Mouse (Mus musculus) hindbrain, embryonic 14.5 days (tissue): ENCODE results near the gene Cdkn1b. TPM values are rescaled to one million over a fixed set of nuclear protein-coding genes. Genes with fewer than 3 reads are reported as not detected.

Experiments
- ATAC-seq: fragments of 200-750 bp; cut with Nextera tagmentation; 2 replicates; pipeline ENCODE4 v1.8.0; 2017; ENCODE audit warnings: moderate number of reproducible peaks, mild to moderate bottlenecking, moderate TSS enrichment, moderate library complexity; ENCODE audit not compliant: low FRiP score
- DNase-seq: peaks from one replicate; pipeline ENCODE4 v3.0.0-alpha.2; 2015; ENCODE audit warnings: low spot score
- H3K27ac ChIP-seq: fragments of 300-500 bp; sonication (generic); 2 replicates; pipeline ENCODE4 v1.5.1; 2014; ENCODE audit warnings: mild to moderate bottlenecking, moderate library complexity
- H3K27me3 ChIP-seq: fragments of 300-500 bp; sonication (generic); 2 replicates; pipeline ENCODE4 v1.6.1; 2014; ENCODE audit warnings: mild to moderate bottlenecking, low read length, mixed read lengths; ENCODE audit not compliant: control insufficient read depth, insufficient read depth
- H3K36me3 ChIP-seq: fragments of 300-500 bp; sonication (generic); replicated peaks from 2 replicates; pipeline ENCODE4 v1.6.1; 2014; ENCODE audit not compliant: control insufficient read depth, insufficient read depth
- H3K4me1 ChIP-seq: fragments of 300-500 bp; sonication (generic); replicated peaks from 2 replicates; pipeline ENCODE4 v1.6.1; 2014; ENCODE audit warnings: antibody characterized with exemption, low read length, mixed read lengths; ENCODE audit not compliant: control insufficient read depth, insufficient read depth
- H3K4me2 ChIP-seq: fragments of 300-500 bp; sonication (generic); replicated peaks from 2 replicates; pipeline ENCODE4 v1.6.1; 2014; ENCODE audit warnings: mild to moderate bottlenecking, moderate library complexity
- H3K4me3 ChIP-seq: fragments of 300-500 bp; sonication (generic); replicated peaks from 2 replicates; pipeline ENCODE4 v1.5.1; 2014; ENCODE audit warnings: mild to moderate bottlenecking, low read length
- H3K9ac ChIP-seq: fragments of 300-500 bp; sonication (generic); 2 replicates; pipeline ENCODE4 v1.6.1; 2014
- H3K9me3 ChIP-seq: fragments of 300-500 bp; sonication (generic); 2 replicates; pipeline ENCODE4 v1.6.1; 2016; ENCODE audit warnings: low read length; ENCODE audit not compliant: control insufficient read depth
- WGBS: fragments of 180-500 bp; shearing (Covaris S2); extraction: QIAGEN DNeasy Blood & Tissue Kit; methylation state at CpG from one replicate; pipeline ENCODE4 v1.1.7; 2014; 5-methylcytosine and 5-hydroxymethylcytosine counted together
- polyA plus RNA-seq: library from polyadenylated mRNA; unstranded; fragments of >200 nt; fragmentation: Nextera tagmentation; extraction: Ambion mirVana; gene quantifications from 2 replicates; pipeline ENCODE4 v1.2.1, GENCODE M21; 2014

Cdkn1b gene
- polyA plus RNA-seq, 1 experiment from 2014 or later: 19.0 TPM

- Histone ChIP-seq H3K27me3 (no peaks in the 10 kb centered on the region), H3K4me2 (no peak overlapping the region), H3K9me3 (no peaks in the 10 kb centered on the region), H3K27ac (no peak overlapping the region), H3K9ac (no peak overlapping the region), H3K4me1 (0 out of 2 replicates have a peak, but pooled peaks cover 3% of the 10 kb centered on the region), H3K4me3 (no peak overlapping the region), H3K36me3 (no peaks in the 10 kb centered on the region)
- no peak for DNase-seq
- 77% methylated on average over 12 of the region's 12 CpGs for WGBS
- no peak for ATAC-seq
These were observed 12.4 kb downstream of the Cdkn1b start for GRCm38 (mm10) chr6:134932486-134933206.

GRCm38 (mm10) chr6:134933207-134933558, 13.0 kb downstream of the Cdkn1b start:
- DNase-seq (no peak), ATAC-seq (no peak)
- no peaks in the 10 kb centered on the region for H3K27me3 ChIP-seq
- no peaks in the 10 kb centered on the region for H3K36me3 ChIP-seq
- no peaks in the 10 kb centered on the region for H3K9me3 ChIP-seq
- no peak overlapping the region for H3K4me3 ChIP-seq
- 78% methylated on average over 2 of the region's 2 CpGs for WGBS
- H3K4me1 ChIP-seq: no peaks in the 10 kb centered on the region
- no peak overlapping the region for H3K4me2 ChIP-seq
- H3K27ac ChIP-seq: no peak overlapping the region
- no peak overlapping the region for H3K9ac ChIP-seq

GRCm38 (mm10) chr6:134934305-134934704, 14.1 kb downstream of the Cdkn1b start:
- H3K27me3 ChIP-seq: no peaks in the 10 kb centered on the region
- H3K9ac ChIP-seq: no peak overlapping the region
- no peaks in the 10 kb centered on the region for H3K9me3 ChIP-seq
- H3K4me3 ChIP-seq: no peak overlapping the region
- H3K36me3 ChIP-seq: no peaks in the 10 kb centered on the region
- ATAC-seq: no peak
- H3K4me2 ChIP-seq: no peak overlapping the region
- WGBS: 95% methylated on average over 5 of the region's 5 CpGs
- no peaks in the 10 kb centered on the region for H3K4me1 ChIP-seq
- H3K27ac ChIP-seq: no peak overlapping the region
- no peak for DNase-seq

- H3K9ac ChIP-seq: no peak overlapping the region
- no peak overlapping the region for H3K4me2 ChIP-seq
- no peak overlapping the region for H3K27ac ChIP-seq
- ATAC-seq (no peak), DNase-seq (no peak)
- no peaks in the 10 kb centered on the region for H3K36me3 ChIP-seq
- WGBS: 94% methylated on average over 4 of the region's 4 CpGs
- H3K9me3 ChIP-seq: no peaks in the 10 kb centered on the region
- no peaks in the 10 kb centered on the region for H3K27me3 ChIP-seq
- H3K4me1 ChIP-seq: no peaks in the 10 kb centered on the region
- no peak overlapping the region for H3K4me3 ChIP-seq
These were observed 19.6 kb downstream of the Cdkn1b start for GRCm38 (mm10) chr6:134939781-134940180.

- no peak for DNase-seq
- H3K4me3 ChIP-seq: no peak overlapping the region
- H3K27me3 ChIP-seq: no peaks in the 10 kb centered on the region
- H3K27ac ChIP-seq: no peak overlapping the region
- ATAC-seq: no peak
- H3K9ac ChIP-seq: no peak overlapping the region
- no peaks in the 10 kb centered on the region for H3K4me1 ChIP-seq
- H3K36me3 ChIP-seq: no peaks in the 10 kb centered on the region
- H3K9me3 ChIP-seq: no peaks in the 10 kb centered on the region
- H3K4me2 ChIP-seq: no peak overlapping the region
- 85% methylated on average over 13 of the region's 13 CpGs for WGBS
These were observed 23.7 kb downstream of the Cdkn1b start for GRCm38 (mm10) chr6:134943759-134944407.

- no peaks in the 10 kb centered on the region for H3K4me1 ChIP-seq
- no peak for ATAC-seq
- no peak overlapping the region for H3K27ac ChIP-seq
- H3K9me3 ChIP-seq: no peaks in the 10 kb centered on the region
- no peaks in the 10 kb centered on the region for H3K36me3 ChIP-seq
- no peak overlapping the region for H3K4me2 ChIP-seq
- H3K9ac ChIP-seq: no peak overlapping the region
- no peak for DNase-seq
- no peaks in the 10 kb centered on the region for H3K27me3 ChIP-seq
- no peak overlapping the region for H3K4me3 ChIP-seq
- WGBS: 71% methylated on average over 6 of the region's 6 CpGs
These were observed 25.9 kb downstream of the Cdkn1b start for GRCm38 (mm10) chr6:134946054-134946453.

- ATAC-seq (no peak), DNase-seq (no peak)
- Histone ChIP-seq H3K4me1 (no peaks in the 10 kb centered on the region), H3K36me3 (no peaks in the 10 kb centered on the region), H3K4me3 (no peak overlapping the region), H3K9ac (no peak overlapping the region), H3K27ac (no peak overlapping the region), H3K4me2 (no peak overlapping the region), H3K27me3 (no peaks in the 10 kb centered on the region), H3K9me3 (no peaks in the 10 kb centered on the region)
- 91% methylated on average over 9 of the region's 9 CpGs for WGBS
These were observed 26.7 kb downstream of the Cdkn1b start for GRCm38 (mm10) chr6:134946858-134947257.

- Histone ChIP-seq H3K4me2 (no peak overlapping the region), H3K9me3 (no peaks in the 10 kb centered on the region), H3K9ac (no peak overlapping the region), H3K4me1 (no peaks in the 10 kb centered on the region), H3K27ac (no peak overlapping the region), H3K27me3 (no peaks in the 10 kb centered on the region), H3K4me3 (no peak overlapping the region), H3K36me3 (no peaks in the 10 kb centered on the region)
- WGBS: 50% methylated on average over 13 of the region's 13 CpGs
- no peak for ATAC-seq
- peak; percentile 81 for DNase-seq
These were observed 27.3 kb downstream of the Cdkn1b start for GRCm38 (mm10) chr6:134947311-134948087.

- ATAC-seq (no peak), DNase-seq (no peak)
- Histone ChIP-seq H3K9me3 (no peaks in the 10 kb centered on the region), H3K4me1 (no peaks in the 10 kb centered on the region), H3K4me3 (no peak overlapping the region), H3K27ac (no peak overlapping the region), H3K36me3 (no peaks in the 10 kb centered on the region), H3K27me3 (no peaks in the 10 kb centered on the region), H3K4me2 (no peak overlapping the region), H3K9ac (no peak overlapping the region)
- WGBS: 67% methylated on average over 11 of the region's 11 CpGs
These were observed 28.4 kb downstream of the Cdkn1b start for GRCm38 (mm10) chr6:134948522-134949061.
